Mouse (Mus musculus) brown adipose tissue, adult 24 weeks (tissue): Measurements from ENCODE around the gene Ppp4r4. TPM values are rescaled to one million over a fixed set of nuclear protein-coding genes. Genes with fewer than 3 reads are reported as not detected.
"Not testable (repeated sequence)": the region's sequence is repeated elsewhere in the genome, so short reads cannot be mapped to it uniquely, and the experiment has no call there.

Source experiments
- H3K27ac ChIP-seq: fragments of 200-500 bp; replicated peaks from 2 replicates; pipeline ENCODE4 v1.5.1; 2012; ENCODE audit warnings: low read depth, mild to moderate bottlenecking, low read length
- H3K4me1 ChIP-seq: fragments of 200-500 bp; 2 replicates; pipeline ENCODE4 v1.6.1; 2012; ENCODE audit warnings: low read length, mixed read lengths; ENCODE audit not compliant: control insufficient read depth, insufficient read depth, insufficient read length
- H3K4me3 ChIP-seq: fragments of 200-500 bp; 2 replicates; pipeline ENCODE4 v1.5.1; 2012; ENCODE audit warnings: low read depth, mild to moderate bottlenecking, low read length, moderate library complexity; ENCODE audit not compliant: insufficient read depth
- polyA plus RNA-seq: library from polyadenylated mRNA; stranded (reverse); fragments of >200 nt; gene quantifications from 2 replicates; pipeline ENCODE4 v1.2.4, GENCODE M21; 2012; ENCODE audit not compliant: missing spikeins, insufficient read depth, insufficient read length

The Ppp4r4 gene
- polyA plus RNA-seq, 1 experiment = 3.8 TPM

DNA sequence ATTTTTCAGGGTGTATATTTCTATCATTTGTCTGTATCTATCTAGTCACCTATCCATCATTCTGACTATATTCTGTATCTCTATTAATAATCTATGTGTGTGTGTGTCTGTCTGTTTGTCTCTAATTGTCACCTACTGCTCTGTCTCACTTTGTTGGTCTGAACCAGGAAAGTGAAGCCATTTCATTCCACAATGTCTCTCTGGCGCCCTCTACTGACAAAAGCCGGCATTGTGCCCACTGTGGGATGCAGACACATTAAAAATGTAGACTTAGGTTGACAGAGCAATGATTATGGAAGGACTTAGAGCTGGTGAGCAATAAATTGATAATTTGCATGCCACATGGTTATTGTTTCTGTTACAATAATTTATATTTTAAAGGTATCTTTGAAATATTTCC lies 111.3 kb downstream of the Ppp4r4 start:
- no peaks in the 10 kb centered on the region for H3K4me1 ChIP-seq
- H3K4me3 ChIP-seq = no peak overlapping the region
- no peak overlapping the region for H3K27ac ChIP-seq

DNA sequence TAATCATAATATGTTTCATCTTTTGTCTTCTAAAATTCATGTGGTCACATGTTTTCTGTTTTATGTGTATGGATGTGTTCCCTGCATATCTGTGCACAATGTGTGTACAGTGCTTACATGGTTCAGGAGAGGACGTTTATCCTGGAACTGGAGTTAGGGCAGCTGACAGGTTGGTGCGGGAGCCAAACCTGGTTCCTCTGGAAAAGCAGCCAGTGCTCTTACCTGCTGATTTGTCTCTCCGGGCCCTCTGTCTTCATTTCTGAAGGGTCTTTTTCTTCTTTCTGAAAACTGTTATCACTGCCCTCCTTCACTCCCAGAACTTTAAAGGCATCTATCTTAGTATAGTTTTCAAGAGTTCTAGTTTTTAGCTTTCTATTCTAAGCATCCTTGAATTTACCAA lies 111.7 kb downstream of the Ppp4r4 start:
- no peaks in the 10 kb centered on the region for H3K4me1 ChIP-seq
- no peak overlapping the region for H3K27ac ChIP-seq

DNA sequence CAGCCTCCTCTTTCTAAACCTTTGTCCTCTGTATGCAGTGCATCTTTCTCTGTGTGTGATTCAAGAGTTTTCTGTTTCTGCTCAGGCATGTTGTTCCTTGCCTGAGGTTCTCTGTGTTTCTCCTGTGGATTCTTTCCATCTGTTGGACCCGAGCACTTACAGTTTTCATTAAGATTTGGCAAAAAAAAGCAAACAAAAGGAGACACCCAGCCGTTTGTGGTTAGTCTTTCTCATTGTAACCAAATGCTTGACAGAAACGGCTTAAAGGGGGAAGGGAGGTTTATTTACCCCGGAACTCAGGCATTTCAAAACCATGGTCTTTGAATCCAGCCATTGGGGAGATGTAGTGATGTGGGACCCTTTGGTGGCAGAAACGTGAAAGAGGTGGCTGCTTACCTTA lies 112.5 kb downstream of the Ppp4r4 start:
- Histone ChIP-seq H3K4me1 (no peaks in the 10 kb centered on the region), H3K27ac (no peak overlapping the region), H3K4me3 (no peak overlapping the region)

More for the DNA sequence above, 111.7 kb downstream of the Ppp4r4 start:
- H3K4me3 ChIP-seq = no peak overlapping the region

DNA sequence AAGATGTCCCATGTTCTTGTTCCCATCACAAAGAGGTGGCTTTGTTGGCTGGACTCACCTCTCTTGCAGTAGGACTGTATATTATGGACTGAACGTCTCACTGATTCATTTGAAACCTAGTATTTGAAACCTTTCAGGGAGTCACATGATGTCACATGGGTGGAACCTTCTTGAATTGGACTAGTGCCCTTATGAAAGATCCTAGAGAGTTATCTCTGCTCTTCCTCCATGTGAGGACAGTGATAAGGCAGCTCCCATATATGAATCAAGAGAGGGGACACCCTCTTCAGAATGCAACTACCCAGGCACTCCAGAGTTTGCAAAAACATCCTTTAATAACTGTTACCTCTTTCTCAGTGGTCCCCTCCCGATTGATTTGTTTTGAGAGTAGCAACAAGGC lies 114.2 kb downstream of the Ppp4r4 start:
- no peaks in the 10 kb centered on the region for H3K4me1 ChIP-seq
- H3K27ac ChIP-seq = no peak overlapping the region
- H3K4me3 ChIP-seq = no peak overlapping the region

DNA sequence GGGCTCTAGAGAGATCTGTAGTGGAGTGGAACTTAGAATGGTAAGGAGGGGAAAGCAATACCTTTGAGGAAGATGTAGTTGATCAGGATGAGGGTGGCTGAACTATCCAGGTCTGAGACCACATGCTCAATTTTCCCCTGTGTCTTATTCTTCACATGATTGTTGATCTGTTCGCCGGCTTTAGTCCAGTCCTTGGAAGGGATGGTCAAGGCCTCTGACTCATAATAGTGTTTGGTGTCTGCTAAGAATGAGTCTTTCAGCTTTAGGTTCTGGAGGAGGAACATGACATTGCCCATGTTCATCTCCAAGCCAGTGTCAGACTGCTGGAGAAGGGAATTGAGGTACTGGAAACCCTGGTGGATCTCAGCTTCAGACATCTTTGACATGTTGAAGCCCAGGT lies 121.8 kb downstream of the Ppp4r4 start:
- H3K27ac ChIP-seq = no peak overlapping the region
- no peaks in the 10 kb centered on the region for H3K4me1 ChIP-seq
- no peak overlapping the region for H3K4me3 ChIP-seq

DNA sequence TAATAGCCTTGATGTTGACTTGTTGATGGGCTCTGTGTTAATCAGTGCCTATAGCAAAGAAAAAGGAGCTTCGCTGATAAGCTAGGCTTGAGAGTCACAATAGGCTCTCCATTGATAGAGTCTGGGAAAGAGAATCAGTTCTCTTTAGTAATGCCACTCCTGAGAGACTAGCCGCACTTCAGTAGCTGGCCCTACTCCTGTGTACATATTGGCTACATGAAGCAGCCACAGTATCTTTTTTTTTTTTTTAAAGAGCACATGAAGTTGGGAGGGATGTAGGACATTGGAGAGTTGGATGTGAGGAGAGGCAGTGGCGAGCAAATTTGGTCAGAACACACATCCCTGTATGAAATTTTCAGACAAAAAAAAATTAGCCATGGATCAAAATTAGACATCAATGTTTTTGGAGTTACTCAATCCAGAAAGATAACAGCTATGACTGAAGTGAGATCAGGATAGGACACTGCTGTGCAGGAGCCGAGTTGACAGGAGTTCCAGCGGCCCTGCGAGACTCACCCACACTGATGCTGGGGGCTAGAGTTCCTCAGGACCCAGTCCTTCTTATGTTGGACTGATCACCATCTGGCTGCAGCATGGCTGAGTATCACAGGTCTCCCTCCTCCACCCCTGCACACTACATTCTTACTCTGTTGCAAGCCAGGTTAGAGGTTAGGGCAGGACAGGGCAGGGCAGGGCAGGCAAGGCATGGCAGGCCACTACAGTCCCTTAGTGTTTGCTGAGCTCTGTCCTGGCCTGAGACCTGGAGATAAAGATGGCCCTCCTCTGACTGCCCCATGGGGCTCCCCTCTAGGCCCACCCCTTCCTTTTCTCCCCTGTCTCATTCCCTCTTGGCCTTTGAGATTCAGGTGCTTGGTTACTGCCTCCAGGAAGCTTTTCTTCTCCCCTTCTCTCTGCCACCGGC lies 123.3 kb downstream of the Ppp4r4 start:
- Histone ChIP-seq H3K4me1 (peaks cover 2% of the 10 kb centered on the region; the same call in 1 of the 2 replicates), H3K4me3 (no peak overlapping the region), H3K27ac (no peak overlapping the region)

DNA sequence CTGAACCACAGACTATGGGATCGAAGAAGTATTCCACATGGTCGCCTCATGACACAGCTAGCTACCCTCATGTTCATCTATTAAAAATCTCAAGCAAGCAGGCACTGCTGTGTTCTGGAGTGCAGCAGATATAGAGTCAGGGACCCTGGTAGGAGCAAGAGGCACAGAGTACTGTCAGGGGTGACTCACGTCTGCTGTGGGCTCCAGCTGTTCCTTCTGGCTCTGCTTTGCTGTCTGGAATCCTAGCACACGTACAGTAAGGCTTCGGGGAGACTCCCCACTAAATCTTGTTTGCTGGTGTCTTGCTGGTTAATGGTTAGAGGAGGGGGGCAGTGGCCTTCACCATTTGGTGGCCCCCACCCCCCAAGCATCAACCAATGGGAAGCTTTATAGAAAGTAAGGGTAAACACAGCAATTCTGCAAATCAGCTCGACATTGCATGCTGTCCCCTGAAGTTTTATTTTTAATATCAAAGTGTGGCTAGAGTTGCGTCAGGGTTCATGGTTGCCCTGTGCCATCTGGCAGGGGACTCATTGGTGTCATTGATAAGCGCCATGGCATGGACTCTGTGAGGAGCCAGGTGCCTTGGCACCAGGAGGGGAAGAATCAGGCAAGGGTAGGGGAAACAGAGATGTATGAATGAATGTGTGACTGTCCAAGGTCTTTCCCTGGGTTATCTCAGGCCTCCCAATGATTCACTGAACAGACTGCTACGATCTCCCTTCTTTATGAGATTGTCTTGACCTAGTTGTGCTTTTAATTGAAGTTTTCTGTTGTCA lies 125.0 kb downstream of the Ppp4r4 start, which contains the start of gene Serpina6:
Gene Serpina6, minus strand, starts transcription at position 365 of the 779 bp plus-strand sequence.
- no peak within 1 kb of the TSS for H3K4me3 ChIP-seq
- H3K4me1 ChIP-seq = peaks cover 2% of the 10 kb centered on the region; the same call in 1 of the 2 replicates
- H3K27ac ChIP-seq = no peak within 1 kb of the TSS

DNA sequence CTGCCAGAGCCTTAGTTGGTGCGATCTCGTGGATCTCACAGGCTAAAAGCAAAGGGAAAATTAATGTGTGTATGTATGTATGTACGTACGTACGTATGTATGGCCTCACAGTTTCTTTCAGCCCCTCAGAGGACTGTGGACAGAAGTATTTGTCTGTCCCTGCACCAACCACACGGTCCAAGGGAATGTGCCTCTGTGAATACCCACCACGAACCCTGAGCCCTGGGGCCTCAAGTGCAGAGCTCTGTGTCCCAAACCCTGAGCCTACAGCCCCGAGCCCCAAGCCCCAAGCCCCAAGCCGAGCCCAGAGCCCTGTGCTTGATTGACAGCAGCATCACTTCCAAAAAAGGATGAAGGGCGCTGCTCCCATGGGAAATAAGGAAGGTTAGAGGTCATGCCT lies 125.9 kb downstream of the Ppp4r4 start:
- peaks cover 2% of the 10 kb centered on the region; the same call in 1 of the 2 replicates for H3K4me1 ChIP-seq

DNA sequence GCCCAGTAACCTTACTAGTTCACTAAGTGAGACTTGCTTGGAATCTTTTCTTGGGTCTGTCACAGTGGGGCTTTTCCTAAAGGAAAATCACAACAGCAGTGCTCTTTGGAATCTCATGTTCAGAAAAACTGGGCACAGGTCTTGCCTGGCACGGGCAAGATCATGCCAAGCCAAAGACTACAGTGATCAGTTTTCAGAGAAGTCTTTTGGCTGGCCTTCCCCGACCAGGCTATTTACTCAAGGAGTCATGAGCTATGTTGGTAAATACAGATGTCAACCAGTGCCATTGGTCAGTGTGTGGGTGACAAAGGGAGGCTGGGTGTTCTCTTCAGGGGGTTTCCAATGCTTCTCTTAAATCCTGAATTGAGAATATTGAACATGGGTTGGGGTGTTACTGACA lies 127.1 kb downstream of the Ppp4r4 start:
- Histone ChIP-seq H3K4me1 (peaks cover 2% of the 10 kb centered on the region; the same call in 1 of the 2 replicates), H3K27ac (no peak overlapping the region), H3K4me3 (no peak overlapping the region)

More for the DNA sequence above, 125.9 kb downstream of the Ppp4r4 start:
- H3K4me3 ChIP-seq = no peak overlapping the region
- H3K27ac ChIP-seq = no peak overlapping the region

DNA sequence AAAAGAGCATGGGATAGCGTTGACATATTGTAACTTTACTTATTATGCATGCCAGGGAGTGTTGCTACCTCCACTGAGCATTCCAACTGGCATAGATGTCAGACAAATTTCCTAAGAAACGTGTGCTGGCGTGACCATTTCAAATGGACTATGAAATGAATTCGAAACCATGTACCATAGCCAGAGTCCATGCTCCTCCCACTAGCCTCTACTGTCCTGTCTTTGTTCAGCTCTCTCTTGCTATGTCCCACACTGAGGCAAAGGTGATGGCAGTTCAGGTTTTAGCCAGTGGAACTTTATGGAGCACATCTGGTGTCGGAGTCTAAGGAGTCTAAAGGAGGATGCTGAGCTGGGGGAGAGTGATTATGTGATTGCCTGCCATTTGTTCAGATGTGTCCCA lies 128.0 kb downstream of the Ppp4r4 start:
- Histone ChIP-seq H3K4me1 (peaks cover 2% of the 10 kb centered on the region; the same call in 1 of the 2 replicates), H3K4me3 (no peak overlapping the region), H3K27ac (no peak overlapping the region)

DNA sequence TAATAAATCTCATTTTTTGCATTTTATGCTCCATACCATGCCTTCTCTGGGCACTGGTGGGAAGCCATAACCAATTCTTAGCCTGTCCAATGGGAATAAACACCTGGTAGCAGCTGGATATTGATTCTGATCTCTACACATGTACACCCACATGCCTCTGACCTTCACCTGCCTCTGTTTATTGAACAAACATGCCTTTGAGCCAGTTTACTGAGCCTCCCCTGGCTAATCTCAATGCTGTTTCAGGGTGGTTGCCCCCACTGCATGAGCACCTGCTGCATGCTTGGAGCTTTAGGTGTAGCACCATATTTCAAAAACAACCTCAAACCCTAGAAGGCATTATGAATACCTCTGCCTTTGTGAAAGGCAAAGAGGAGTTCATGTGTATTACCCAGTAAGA lies 130.0 kb downstream of the Ppp4r4 start:
- not testable (repeated sequence) for H3K4me3 ChIP-seq, H3K4me1 ChIP-seq, H3K27ac ChIP-seq

Other genes with a start within 250 kb of the Ppp4r4 start
- not detected in 2 replicates for gene Fam181a, start 221.3 kb upstream of the Ppp4r4 start, polyA plus RNA-seq
- 2.5 and 7.8 TPM in 2 replicates for gene Asb2, start 176.3 kb upstream of the Ppp4r4 start, polyA plus RNA-seq
- gene Otub2, start 143.6 kb upstream of the Ppp4r4 start, polyA plus RNA-seq = 0.75 and 2.2 TPM in 2 replicates
- 1.2 TPM in 1 of 2 replicates, not detected in the other for gene 9330161L09Rik, start 124.5 kb upstream of the Ppp4r4 start, polyA plus RNA-seq
- gene Ddx24, start 106.5 kb upstream of the Ppp4r4 start, polyA plus RNA-seq = 47.9 and 50.2 TPM in 2 replicates
- 2,121 and 2,899 TPM in 2 replicates for gene Ifi27, start 98.1 kb upstream of the Ppp4r4 start, polyA plus RNA-seq
- gene Ifi27l2a, start 88.6 kb upstream of the Ppp4r4 start, polyA plus RNA-seq = 1,113 and 2,189 TPM in 2 replicates
- gene Ifi27l2b, start 75.1 kb upstream of the Ppp4r4 start, polyA plus RNA-seq = not detected in 2 replicates
- gene Serpina10, start 99.2 kb downstream of the Ppp4r4 start, polyA plus RNA-seq = not detected in 2 replicates
- gene Serpina6, start 124.9 kb downstream of the Ppp4r4 start, polyA plus RNA-seq = not detected in 2 replicates
- not detected in 2 replicates for gene Serpina16, start 143.9 kb downstream of the Ppp4r4 start, polyA plus RNA-seq
- not detected in 2 replicates for gene Serpina1f, start 163.2 kb downstream of the Ppp4r4 start, polyA plus RNA-seq
- 5.8 TPM in 1 of 2 replicates, not detected in the other for gene Serpina1d, start 241.3 kb downstream of the Ppp4r4 start, polyA plus RNA-seq